Mouse (Mus musculus) cerebellum, adult 2 months (tissue): ENCODE measurements at regions not wholly inside any gene's neighbourhood (a gene's known extent, or its start where the extent isn't known, plus 50 kb on each side); places are given as distances from the start of the nearest gene placed in this dataset.

Experiments
- CTCF ChIP-seq: fragments of 200-500 bp; IDR thresholded peaks from 2 replicates; pipeline ENCODE4 v1.5.1; 2011; ENCODE audit warnings: low read depth, mild to moderate bottlenecking, control low read depth, low read length, moderate library complexity, borderline replicate concordance; ENCODE audit not compliant: insufficient read depth
- POLR2A ChIP-seq: fragments of 200-500 bp; IDR thresholded peaks from 2 replicates; pipeline ENCODE4 v1.6.1; 2011; ENCODE audit warnings: low read length, control low read depth, borderline replicate concordance; ENCODE audit not compliant: insufficient read depth

DNA sequence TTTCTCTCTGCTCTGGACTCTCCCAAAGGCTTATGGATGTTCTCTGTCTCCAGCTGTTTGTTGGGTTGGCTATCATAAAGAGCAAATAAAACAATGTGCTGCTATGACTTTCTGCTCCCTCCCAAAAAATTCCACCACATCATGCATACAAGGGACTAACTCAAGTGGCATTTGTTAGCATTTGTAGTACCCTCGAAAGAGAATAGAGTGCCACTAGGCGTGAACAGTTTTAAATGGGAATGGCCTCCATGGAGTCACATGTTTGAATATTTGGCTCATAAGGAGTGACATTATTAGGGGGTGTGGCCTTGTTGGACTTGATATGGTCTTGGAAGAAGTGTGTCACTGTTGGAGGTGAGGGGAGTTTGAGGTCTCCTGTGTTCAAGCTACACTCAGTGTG, 86.5 kb upstream of the Serbp1 start:
- no peak for TF ChIP-seq POLR2A
- TF ChIP-seq CTCF: no peak
